Mouse (Mus musculus): Measurements from ENCODE around the gene Ank2.

- TF ChIP-seq CTCF (IDR thresholded peaks at IDR 0.05; ENCODE audit: insufficient read depth, low read length): no peak
- no peak for TF ChIP-seq POLR2A (IDR thresholded peaks at IDR 0.05; ENCODE audit: borderline replicate concordance, extremely low read depth, low read depth, low read length)
Measured at GRCm38 (mm10) chr3:127507878-127508783, 9.0 kb upstream of the Ank2 start.
